Mouse (Mus musculus) liver, embryonic 14.5 days (tissue): ENCODE data around the gene C87436.

Source experiments
- CTCF ChIP-seq: IDR thresholded peaks from 2 replicates; pipeline ENCODE4 v1.5.1; 2016; ENCODE audit warnings: antibody characterized with exemption, low read depth, control low read depth
- EP300 ChIP-seq: IDR thresholded peaks from 2 replicates; pipeline ENCODE4 v1.6.1; 2016; ENCODE audit warnings: antibody characterized with exemption, low read depth

DNA sequence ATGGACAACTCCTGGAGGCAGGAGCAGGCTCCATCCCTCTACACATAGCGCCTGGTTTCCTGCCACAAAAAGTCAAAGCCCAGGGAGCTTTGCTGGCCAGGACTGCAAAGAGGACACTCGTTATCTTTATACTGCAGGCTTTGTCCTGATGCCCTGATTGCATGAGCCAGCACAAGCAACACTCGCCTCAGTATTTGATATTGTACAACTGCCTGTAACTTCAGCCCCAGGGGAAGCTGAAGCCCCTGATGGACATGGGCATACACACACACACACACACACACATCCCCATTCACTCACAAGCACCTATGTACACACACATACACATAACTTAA, 71.7 kb downstream of the C87436 start:
- TF ChIP-seq CTCF (no peak), EP300 (peak; percentile 64)
